Mouse (Mus musculus) heart, embryonic 13.5 days (tissue): ENCODE measurements around the gene Fam32a. TPM values are rescaled to one million over a fixed set of nuclear protein-coding genes. Genes with fewer than 3 reads are reported as not detected.

ENCODE experiments used
- ATAC-seq: fragments of 200-750 bp; cut with Nextera tagmentation; 2 replicates; pipeline ENCODE4 v1.8.0; 2017; ENCODE audit warnings: moderate TSS enrichment; ENCODE audit not compliant: insufficient number of reproducible peaks, low FRiP score, low TSS enrichment; ENCODE audit errors: extremely low read depth
- H3K27ac ChIP-seq: fragments of 300-500 bp; sonication (generic); replicated peaks from 2 replicates; pipeline ENCODE4 v1.5.1; 2015; ENCODE audit warnings: moderate library complexity, mild to moderate bottlenecking, inconsistent platforms
- H3K27me3 ChIP-seq: fragments of 300-500 bp; sonication (generic); replicated peaks from 2 replicates; pipeline ENCODE4 v1.6.1; 2015; ENCODE audit warnings: mild to moderate bottlenecking, inconsistent platforms
- H3K36me3 ChIP-seq: fragments of 300-500 bp; sonication (generic); 2 replicates; pipeline ENCODE4 v1.6.1; 2015; ENCODE audit warnings: mild to moderate bottlenecking, inconsistent platforms
- H3K4me1 ChIP-seq: fragments of 300-500 bp; sonication (generic); 2 replicates; pipeline ENCODE4 v1.6.1; 2015; ENCODE audit warnings: inconsistent platforms
- H3K4me2 ChIP-seq: fragments of 300-500 bp; sonication (generic); 2 replicates; pipeline ENCODE4 v1.6.1; 2015; ENCODE audit warnings: inconsistent platforms, mild to moderate bottlenecking, moderate library complexity
- H3K4me3 ChIP-seq: fragments of 300-500 bp; sonication (generic); 2 replicates; pipeline ENCODE4 v1.5.1; 2015; ENCODE audit warnings: moderate library complexity, mild to moderate bottlenecking, inconsistent platforms
- H3K9ac ChIP-seq: fragments of 300-500 bp; sonication (generic); 2 replicates; pipeline ENCODE4 v1.6.1; 2015; ENCODE audit warnings: inconsistent platforms, mild to moderate bottlenecking, moderate library complexity
- H3K9me3 ChIP-seq: fragments of 300-500 bp; sonication (generic); 2 replicates; pipeline ENCODE4 v1.6.1; 2016; ENCODE audit warnings: inconsistent platforms
- WGBS: fragments of 180-500 bp; shearing (Covaris S2); methylation state at CpG from one replicate; pipeline ENCODE4 v1.1.7; 2015; ENCODE audit warnings: mixed read lengths; 5-methylcytosine and 5-hydroxymethylcytosine counted together
- polyA plus RNA-seq: library from polyadenylated mRNA; unstranded; fragments of >200 nt; fragmentation: Nextera tagmentation; extraction: Ambion mirVana; gene quantifications from 2 replicates; pipeline ENCODE4 v1.2.1, GENCODE M21; 2015

The Fam32a gene
- polyA plus RNA-seq, result 41.6 and 43.9 TPM in 2 replicates

DNA sequence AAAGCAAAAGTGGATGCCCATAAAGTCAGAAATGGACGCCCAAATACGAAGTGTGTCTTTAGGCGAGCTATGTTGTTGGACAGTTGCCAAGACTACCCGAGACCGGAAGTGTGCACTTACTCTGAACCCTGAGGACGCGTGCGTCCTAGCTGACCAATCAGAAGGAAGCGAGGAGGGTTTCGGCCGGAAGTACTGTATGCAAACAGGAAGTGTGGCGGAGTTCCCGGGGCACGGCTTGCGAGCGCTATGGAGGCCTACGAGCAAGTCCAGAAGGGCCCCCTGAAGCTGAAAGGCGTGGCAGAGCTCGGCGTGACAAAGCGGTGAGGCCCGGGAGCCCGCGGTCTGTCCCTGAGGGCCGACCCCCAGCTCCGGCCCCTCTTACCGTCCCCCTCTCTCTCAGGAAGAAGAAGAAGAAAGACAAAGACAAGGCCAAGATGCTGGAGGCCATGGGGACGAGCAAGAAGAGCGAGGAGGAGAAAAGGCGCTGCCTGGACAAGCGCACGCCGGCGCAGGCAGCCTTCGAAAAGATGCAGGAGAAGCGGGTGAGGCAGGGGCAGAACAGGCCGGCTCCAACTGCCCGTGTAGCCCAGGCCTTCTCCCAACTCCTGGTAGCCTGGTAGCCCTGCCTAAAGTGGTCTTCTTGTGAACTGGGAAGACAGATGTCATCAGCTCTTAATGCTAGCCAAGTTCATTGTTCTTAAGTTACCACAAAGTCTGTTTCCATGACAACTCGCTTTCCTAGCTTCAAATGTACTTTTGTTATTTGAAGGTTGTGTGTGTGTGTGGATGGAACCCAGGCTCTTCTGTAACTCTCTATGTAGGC lies at the start of gene Fam32a:
Fam32a (plus strand) TSS at position 190 of the 823 bp plus-strand sequence.
- Histone ChIP-seq H3K27me3 (peaks cover 32% of the 10 kb centered on the region), H3K27ac (peak within 1 kb of the TSS; percentile 67), H3K9ac (peak within 1 kb of the TSS; percentile 87), H3K4me3 (peak within 1 kb of the TSS; percentile 65), H3K4me2 (peak within 1 kb of the TSS; percentile 83), H3K9me3 (no peaks in the 10 kb centered on the region), H3K36me3 (peaks cover 37% of the 10 kb centered on the region), H3K4me1 (peaks cover 10% of the 10 kb centered on the region)
- 15% methylated on average over 39 of the region's 39 CpGs for WGBS
- peak; percentile 94 for ATAC-seq

DNA sequence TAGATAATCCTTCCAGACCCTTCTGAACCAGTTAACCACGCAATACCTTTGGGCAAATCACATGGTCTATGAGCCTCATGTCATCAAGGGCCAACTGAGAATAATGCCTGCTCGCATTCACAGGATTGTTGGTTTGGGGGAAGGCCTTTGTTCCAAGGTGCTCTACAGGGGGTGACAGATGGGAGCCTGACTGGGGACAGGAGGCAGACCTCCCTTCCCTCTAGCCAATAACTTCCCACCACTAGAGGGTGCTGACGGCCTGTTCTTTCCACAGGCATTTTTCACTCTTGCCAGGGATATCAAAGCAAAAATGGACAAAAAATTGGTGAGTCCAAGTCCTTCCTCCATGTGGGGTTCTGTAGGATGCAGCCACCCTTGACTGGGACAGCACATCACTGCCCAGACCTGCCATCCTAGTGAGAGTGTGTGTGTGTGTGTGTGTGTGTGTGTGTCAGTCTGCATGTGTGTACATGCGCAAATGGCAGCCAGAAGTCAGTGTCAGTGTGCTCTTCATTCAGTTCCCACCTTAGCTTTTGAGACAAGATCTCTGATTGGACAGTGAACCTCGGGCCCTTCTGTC lies 42.1 kb upstream of the Fam32a start:
- Histone ChIP-seq H3K27ac (no peak overlapping the region), H3K4me1 (no peaks in the 10 kb centered on the region), H3K36me3 (peaks cover 99% of the 10 kb centered on the region), H3K27me3 (no peaks in the 10 kb centered on the region), H3K9me3 (no peaks in the 10 kb centered on the region), H3K4me2 (no peak overlapping the region), H3K4me3 (no peak overlapping the region), H3K9ac (no peak overlapping the region)
- ATAC-seq, result no peak
- 57% methylated on average over 5 of the region's 5 CpGs for WGBS

DNA sequence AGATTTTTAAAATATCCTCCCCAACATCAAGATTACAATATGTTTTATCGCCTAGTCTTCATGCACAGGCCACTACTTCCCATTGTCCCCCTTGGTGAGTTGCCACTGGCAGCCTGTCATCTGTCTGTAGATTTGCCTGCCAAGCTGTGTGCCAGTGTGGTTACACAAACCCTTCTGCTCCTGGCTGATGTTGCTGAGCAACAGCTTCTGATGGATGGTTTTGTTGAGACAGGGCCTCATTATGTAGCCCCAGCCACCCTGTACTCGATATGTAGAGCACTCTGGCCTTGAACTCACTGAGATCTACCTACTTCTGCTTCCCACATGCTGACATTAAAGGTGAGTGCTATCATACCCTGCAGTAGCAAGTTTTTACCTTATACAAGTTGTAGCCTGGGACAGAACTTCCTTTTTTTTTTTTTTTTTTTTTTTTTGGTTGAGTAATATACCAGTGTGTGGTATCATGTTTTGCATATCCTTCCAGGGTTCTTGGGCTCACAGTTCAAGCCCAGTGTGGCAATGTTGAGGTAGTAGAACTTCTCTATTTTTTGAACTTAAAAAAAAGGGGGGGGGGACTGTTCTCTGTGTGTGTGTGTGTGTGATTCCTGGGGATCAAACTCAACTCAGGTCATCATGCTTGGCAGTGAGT lies 35.9 kb upstream of the Fam32a start:
- H3K9me3 ChIP-seq, result no peaks in the 10 kb centered on the region
- 80% methylated on average over 2 of the region's 2 CpGs for WGBS
- no peaks in the 10 kb centered on the region for H3K27me3 ChIP-seq
- no peak overlapping the region for H3K4me2 ChIP-seq
- no peak overlapping the region for H3K27ac ChIP-seq
- H3K4me1 ChIP-seq, result no peaks in the 10 kb centered on the region
- no peak overlapping the region for H3K4me3 ChIP-seq
- peaks cover 39% of the 10 kb centered on the region for H3K36me3 ChIP-seq
- no peak overlapping the region for H3K9ac ChIP-seq
- ATAC-seq, result no peak

DNA sequence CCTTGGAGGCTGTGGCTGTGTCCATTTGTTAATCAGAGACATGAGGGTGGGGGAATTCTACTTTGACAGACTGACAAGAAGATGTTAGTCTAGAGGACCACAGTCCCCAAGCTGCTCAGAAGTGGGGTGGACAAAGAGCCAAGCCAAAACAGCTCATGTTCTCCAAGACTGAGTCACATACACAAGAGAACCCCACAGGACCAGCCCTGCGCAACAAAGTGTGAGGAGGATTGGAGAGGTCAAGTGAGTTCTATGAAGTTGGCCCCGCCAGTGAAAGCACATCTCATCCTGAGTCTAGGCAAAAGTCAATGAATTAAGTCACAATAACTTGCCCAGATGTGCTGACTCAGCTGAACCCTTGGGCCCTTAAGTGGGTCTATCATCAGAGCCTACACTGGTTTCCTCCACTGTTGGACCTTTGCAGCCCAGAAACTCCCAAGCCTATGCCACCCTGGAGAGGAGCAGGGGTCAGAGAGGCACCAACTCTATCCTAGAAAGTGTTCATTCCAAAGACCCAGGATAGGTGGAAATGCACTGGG lies 31.7 kb upstream of the Fam32a start:
- Histone ChIP-seq H3K9ac (no peak overlapping the region), H3K4me2 (no peak overlapping the region), H3K36me3 (no peaks in the 10 kb centered on the region), H3K4me3 (no peak overlapping the region), H3K27ac (no peak overlapping the region), H3K9me3 (no peaks in the 10 kb centered on the region), H3K4me1 (no peaks in the 10 kb centered on the region), H3K27me3 (no peaks in the 10 kb centered on the region)
- no peak for ATAC-seq
- WGBS, result 68% methylated on average over 2 of the region's 2 CpGs

DNA sequence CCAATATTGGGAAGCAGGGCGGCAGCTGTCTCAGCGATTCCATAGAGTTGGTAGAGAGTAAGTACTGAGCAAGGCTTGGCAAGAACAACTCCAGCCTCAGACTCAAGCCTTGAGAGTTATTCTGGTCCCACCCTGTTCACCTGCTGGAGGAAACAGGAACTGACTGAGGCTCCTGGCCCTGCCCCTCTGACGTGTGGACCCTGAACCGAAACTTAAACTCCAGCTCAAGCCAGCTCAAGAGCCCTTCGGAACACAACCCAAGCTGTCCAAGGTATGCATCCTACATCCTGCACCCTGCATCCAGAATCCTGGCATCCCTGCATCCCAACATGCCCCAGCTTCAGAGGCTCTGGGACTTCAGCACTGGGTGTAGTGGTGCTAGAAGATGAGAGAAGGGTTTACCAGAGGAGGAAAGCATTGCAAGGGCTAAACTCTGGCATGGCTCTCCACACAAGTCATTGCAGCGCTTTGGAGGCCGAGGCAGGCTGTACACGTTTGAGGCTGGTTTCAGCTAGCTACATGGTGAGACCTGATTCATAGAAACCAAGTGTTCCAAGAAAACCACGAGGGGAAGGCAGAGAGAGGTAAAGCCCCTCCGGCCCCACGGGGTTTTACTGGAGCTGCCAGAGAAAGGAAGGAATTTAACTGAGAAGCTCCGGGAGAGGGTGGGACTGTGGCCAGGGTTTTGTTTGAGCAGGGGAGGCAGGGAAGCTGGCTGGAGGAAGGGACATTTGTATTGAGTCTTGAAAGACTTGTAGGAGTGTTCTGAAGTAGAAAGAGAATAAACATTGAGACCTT lies 29.9 kb upstream of the Fam32a start, which contains the start of gene Hsh2d:
Hsh2d (plus strand) TSS at position 222 of the 798 bp plus-strand sequence.
- ATAC-seq, result no peak
- Histone ChIP-seq H3K27me3 (no peaks in the 10 kb centered on the region), H3K36me3 (no peaks in the 10 kb centered on the region), H3K4me2 (no peak within 1 kb of the TSS), H3K27ac (0 out of 2 replicates have a peak within 1 kb of the TSS, but pooled peaks have one; percentile 8), H3K9ac (no peak within 1 kb of the TSS), H3K4me1 (no peaks in the 10 kb centered on the region), H3K4me3 (no peak within 1 kb of the TSS), H3K9me3 (no peaks in the 10 kb centered on the region)
- 62% methylated on average over 12 of the region's 12 CpGs for WGBS

DNA sequence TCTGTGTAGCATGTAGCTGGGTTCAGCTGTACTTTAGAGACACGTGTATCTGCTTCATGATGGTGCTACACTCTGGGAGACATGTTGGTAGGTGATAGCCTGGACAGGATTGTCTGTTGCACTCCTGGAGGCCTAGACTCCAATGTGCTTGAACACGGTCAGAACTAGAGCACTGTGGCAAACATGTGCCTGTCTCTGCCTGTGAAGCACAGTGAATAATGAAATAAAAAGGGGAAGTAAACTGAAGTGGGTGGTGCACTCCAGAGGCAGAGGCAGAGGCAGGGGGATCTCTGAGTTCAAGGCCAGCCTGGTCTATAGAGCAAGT lies 29.4 kb upstream of the Fam32a start:
- Histone ChIP-seq H3K36me3 (no peaks in the 10 kb centered on the region), H3K4me1 (no peaks in the 10 kb centered on the region), H3K4me3 (no peak overlapping the region), H3K9me3 (no peaks in the 10 kb centered on the region), H3K27me3 (no peaks in the 10 kb centered on the region), H3K27ac (0 out of 2 replicates have a peak overlapping the region, but pooled peaks have one; percentile 8), H3K9ac (no peak overlapping the region), H3K4me2 (no peak overlapping the region)
- WGBS, result 69% methylated on average over 2 of the region's 2 CpGs
- no peak for ATAC-seq

DNA sequence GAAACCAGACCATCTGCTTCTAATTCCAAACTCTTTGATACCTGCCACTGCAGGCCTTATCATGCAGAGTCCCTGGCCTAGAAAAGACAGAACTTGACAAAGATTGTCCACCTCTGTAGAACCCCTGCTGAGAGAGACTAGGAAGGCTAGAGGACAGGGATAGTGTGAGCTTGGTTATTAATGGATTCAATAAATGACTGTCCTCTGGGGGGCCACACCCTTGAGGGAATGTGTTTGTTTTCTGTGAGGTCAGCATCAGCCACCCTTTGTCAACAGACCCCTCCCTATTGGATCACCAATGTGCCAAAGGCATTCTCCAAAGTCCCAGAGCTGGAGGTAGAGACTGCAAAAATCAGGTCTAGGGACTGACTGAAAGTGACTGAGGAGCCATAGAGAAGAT lies 27.5 kb upstream of the Fam32a start:
- H3K9me3 ChIP-seq, result no peaks in the 10 kb centered on the region
- H3K4me1 ChIP-seq, result no peaks in the 10 kb centered on the region
- no peak overlapping the region for H3K27ac ChIP-seq
- H3K27me3 ChIP-seq, result no peaks in the 10 kb centered on the region
- H3K4me3 ChIP-seq, result no peak overlapping the region
- H3K36me3 ChIP-seq, result no peaks in the 10 kb centered on the region
- H3K9ac ChIP-seq, result no peak overlapping the region
- H3K4me2 ChIP-seq, result no peak overlapping the region
- ATAC-seq, result no peak

DNA sequence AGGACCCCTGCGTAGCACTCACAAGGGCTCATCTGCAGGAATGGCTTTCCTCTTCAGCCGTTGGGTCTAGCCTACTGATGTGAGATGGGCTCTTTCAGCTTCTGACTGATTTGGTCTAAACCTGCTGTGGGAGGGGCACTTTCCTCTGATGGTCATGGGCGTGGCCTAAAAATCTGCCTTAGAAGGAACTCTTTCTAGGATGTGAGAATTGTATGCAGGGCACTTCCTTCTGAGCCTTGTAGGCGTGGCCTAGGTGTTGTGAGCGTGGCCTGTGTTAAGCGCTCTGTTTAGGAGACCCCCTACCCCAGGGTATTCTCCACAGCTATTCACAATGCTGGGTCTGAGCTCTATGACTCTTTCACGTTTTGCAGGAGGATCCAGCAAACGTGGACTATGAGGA lies 21.5 kb upstream of the Fam32a start:
- peaks cover 17% of the 10 kb centered on the region for H3K9me3 ChIP-seq
- WGBS, result 42% methylated on average over 8 of the region's 8 CpGs
- no peak overlapping the region for H3K27ac ChIP-seq
- H3K4me3 ChIP-seq, result no peak overlapping the region
- no peaks in the 10 kb centered on the region for H3K36me3 ChIP-seq
- no peaks in the 10 kb centered on the region for H3K4me1 ChIP-seq
- no peak overlapping the region for H3K4me2 ChIP-seq
- no peaks in the 10 kb centered on the region for H3K27me3 ChIP-seq
- no peak for ATAC-seq
- no peak overlapping the region for H3K9ac ChIP-seq

DNA sequence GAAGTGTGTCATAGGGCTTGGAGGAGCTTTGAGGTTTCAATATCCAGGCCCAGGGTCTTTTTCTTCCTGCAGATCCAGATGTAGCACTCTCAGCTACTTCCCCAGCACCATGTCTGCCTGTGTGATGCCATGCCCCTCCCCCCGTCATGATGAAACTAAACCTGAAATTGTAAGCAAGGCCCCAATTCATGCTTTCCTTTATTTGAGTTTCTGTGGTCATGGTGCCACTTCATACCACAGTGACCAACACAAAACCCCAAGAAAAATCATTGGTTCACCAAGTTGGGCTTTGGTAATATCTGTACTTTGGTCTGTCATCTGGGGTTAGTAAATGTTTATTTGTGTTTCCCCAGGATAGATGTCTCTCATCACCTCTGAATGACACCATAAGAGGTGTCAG lies 10.9 kb upstream of the Fam32a start:
- H3K4me3 ChIP-seq, result no peak overlapping the region
- H3K9ac ChIP-seq, result no peak overlapping the region
- H3K27me3 ChIP-seq, result peaks cover 8% of the 10 kb centered on the region; the same call in 1 of the 2 replicates
- no peak overlapping the region for H3K4me2 ChIP-seq
- peaks cover 13% of the 10 kb centered on the region for H3K9me3 ChIP-seq
- no peaks in the 10 kb centered on the region for H3K36me3 ChIP-seq
- H3K27ac ChIP-seq, result no peak overlapping the region
- no peak for ATAC-seq
- 71% methylated on average over 1 of the region's 1 CpGs for WGBS
- H3K4me1 ChIP-seq, result no peaks in the 10 kb centered on the region

DNA sequence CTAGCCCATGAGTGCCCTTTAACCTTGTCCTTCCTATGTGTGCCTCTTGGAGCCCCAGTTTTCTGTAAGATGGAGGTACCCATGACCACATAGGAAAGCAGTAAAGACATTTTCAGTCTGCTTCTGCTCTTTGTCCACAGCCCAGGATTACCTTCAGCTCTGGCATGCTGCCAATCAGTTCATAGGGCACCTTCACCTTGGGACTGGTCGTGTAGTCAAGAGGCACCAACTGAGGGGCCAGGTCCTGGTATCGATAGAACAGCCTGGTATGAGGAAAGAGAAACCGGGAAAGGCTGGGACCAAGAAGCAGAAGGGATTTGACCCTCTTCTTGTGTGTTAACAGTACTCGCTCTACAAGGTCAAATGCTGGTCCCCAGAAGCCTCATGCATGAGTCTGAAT lies 9.3 kb upstream of the Fam32a start:
- H3K4me1 ChIP-seq, result no peaks in the 10 kb centered on the region
- H3K4me2 ChIP-seq, result no peak overlapping the region
- peaks cover 24% of the 10 kb centered on the region for H3K27me3 ChIP-seq
- WGBS, result 57% methylated on average over 4 of the region's 4 CpGs
- H3K9ac ChIP-seq, result no peak overlapping the region
- H3K9me3 ChIP-seq, result no peaks in the 10 kb centered on the region
- ATAC-seq, result no peak
- no peak overlapping the region for H3K27ac ChIP-seq
- H3K36me3 ChIP-seq, result no peaks in the 10 kb centered on the region
- no peak overlapping the region for H3K4me3 ChIP-seq

DNA sequence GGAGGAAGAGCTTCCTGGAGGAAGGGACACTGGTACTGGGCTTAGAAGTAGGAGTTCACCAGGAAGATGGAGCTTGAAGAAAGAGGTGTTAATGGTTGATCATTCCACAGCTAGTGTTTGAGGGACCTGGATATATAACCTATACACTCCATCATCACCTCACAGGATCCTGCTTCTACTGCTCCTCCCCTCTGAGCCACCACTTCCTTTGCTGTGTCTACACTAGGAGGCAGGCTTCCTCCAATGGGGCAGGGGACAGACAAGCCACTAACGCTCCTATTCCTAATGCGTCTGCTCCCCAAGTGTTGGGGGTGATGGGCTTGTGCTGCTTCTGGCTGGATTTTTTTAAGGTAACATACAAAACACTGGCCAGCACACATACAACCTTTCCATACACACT lies 8.8 kb upstream of the Fam32a start:
- no peak for ATAC-seq
- no peak overlapping the region for H3K4me3 ChIP-seq
- 63% methylated on average over 2 of the region's 2 CpGs for WGBS
- no peaks in the 10 kb centered on the region for H3K36me3 ChIP-seq
- H3K9me3 ChIP-seq, result no peaks in the 10 kb centered on the region
- H3K9ac ChIP-seq, result no peak overlapping the region
- H3K4me1 ChIP-seq, result no peaks in the 10 kb centered on the region
- no peak overlapping the region for H3K4me2 ChIP-seq
- peaks cover 28% of the 10 kb centered on the region for H3K27me3 ChIP-seq
- no peak overlapping the region for H3K27ac ChIP-seq
